Mouse (Mus musculus) heart, postnatal 0 days (tissue): ENCODE results near the gene Ptpn11. TPM values are rescaled to one million over a fixed set of nuclear protein-coding genes. Genes with fewer than 3 reads are reported as not detected.
A peak's percentile ranks its signal among the peaks of the same experiment; 100 is the strongest.

ENCODE experiments used
- ATAC-seq: fragments of 200-750 bp; cut with Nextera tagmentation; 2 replicates; pipeline ENCODE4 v1.8.0; 2017; ENCODE audit warnings: low read depth, moderate number of reproducible peaks, moderate library complexity; ENCODE audit not compliant: insufficient read depth
- DNase-seq: peaks from one replicate; pipeline ENCODE4 v3.0.0-alpha.2; 2016; ENCODE audit warnings: low spot score
- H3K27ac ChIP-seq: fragments of 300-500 bp; sonication (generic); 2 replicates; pipeline ENCODE4 v1.5.1; 2014; ENCODE audit warnings: low read depth, mild to moderate bottlenecking
- H3K27me3 ChIP-seq: fragments of 300-500 bp; sonication (generic); 2 replicates; pipeline ENCODE4 v1.6.1; 2014; ENCODE audit warnings: low read length, mixed read lengths; ENCODE audit not compliant: control insufficient read depth, insufficient read depth
- H3K36me3 ChIP-seq: fragments of 300-500 bp; sonication (generic); replicated peaks from 2 replicates; pipeline ENCODE4 v1.6.1; 2014; ENCODE audit warnings: low read length, mixed read lengths; ENCODE audit not compliant: control insufficient read depth, insufficient read depth
- H3K4me1 ChIP-seq: fragments of 300-500 bp; sonication (generic); 2 replicates; pipeline ENCODE4 v1.6.1; 2014; ENCODE audit warnings: antibody characterized with exemption; ENCODE audit not compliant: control insufficient read depth, insufficient read depth
- H3K4me2 ChIP-seq: fragments of 300-500 bp; sonication (generic); 2 replicates; pipeline ENCODE4 v1.6.1; 2014; ENCODE audit warnings: low read depth, mild to moderate bottlenecking, low read length, moderate library complexity
- H3K4me3 ChIP-seq: fragments of 300-500 bp; sonication (generic); 2 replicates; pipeline ENCODE4 v1.5.1; 2014; ENCODE audit warnings: low read depth, low read length
- H3K9ac ChIP-seq: fragments of 300-500 bp; sonication (generic); replicated peaks from 2 replicates; pipeline ENCODE4 v1.6.1; 2014; ENCODE audit warnings: low read depth, low read length, mixed read lengths
- H3K9me3 ChIP-seq: fragments of 300-500 bp; sonication (generic); replicated peaks from 2 replicates; pipeline ENCODE4 v1.6.1; 2016; ENCODE audit warnings: low read length; ENCODE audit not compliant: control insufficient read depth
- CTCF ChIP-seq: IDR thresholded peaks from 2 replicates; pipeline ENCODE4 v1.5.1; 2016; ENCODE audit warnings: antibody characterized with exemption, control low read depth, low read depth
- EP300 ChIP-seq: IDR thresholded peaks from 2 replicates; pipeline ENCODE4 v1.6.1; 2016; ENCODE audit warnings: antibody characterized with exemption, low read depth
- WGBS: fragments of 180-500 bp; shearing (Covaris S2); extraction: QIAGEN DNeasy Blood & Tissue Kit; methylation state at CpG from one replicate; pipeline ENCODE4 v1.1.7; 2014; 5-methylcytosine and 5-hydroxymethylcytosine counted together
- polyA plus RNA-seq: library from polyadenylated mRNA; unstranded; fragments of >200 nt; fragmentation: Nextera tagmentation; extraction: Ambion mirVana; gene quantifications from 2 replicates; pipeline ENCODE4 v1.2.1, GENCODE M21; 2015
- total RNA-seq: library from RNA; depleted of rRNA; stranded (reverse); fragments of >200 nt; gene quantifications from 2 replicates; pipeline ENCODE4 v1.2.3, GENCODE M21; 2014; ENCODE audit warnings: low replicate concordance

Ptpn11 gene
- total and polyA plus RNA-seq, 2 experiments from 2014 or later: 24.7 to 45.5 TPM

GRCm38 (mm10) chr5:121196764-121197163 lies 5.6 kb upstream of the Ptpn11 start:
- Histone ChIP-seq H3K4me2 (no peak overlapping the region), H3K9me3 (no peaks in the 10 kb centered on the region), H3K4me1 (no peaks in the 10 kb centered on the region), H3K27ac (no peak overlapping the region), H3K27me3 (no peaks in the 10 kb centered on the region), H3K9ac (no peak overlapping the region), H3K36me3 (no peaks in the 10 kb centered on the region), H3K4me3 (no peak overlapping the region)
- 30% methylated on average over 5 of the region's 5 CpGs for whole genome bisulfite sequencing
- ATAC-seq (no peak), DNase-seq (no peak)
- TF ChIP-seq EP300 (no peak), CTCF (no peak)

- Histone ChIP-seq H3K4me1 (peaks cover 10% of the 10 kb centered on the region), H3K9me3 (no peaks in the 10 kb centered on the region), H3K4me3 (no peak overlapping the region), H3K9ac (no peak overlapping the region), H3K4me2 (no peak overlapping the region), H3K27me3 (no peaks in the 10 kb centered on the region), H3K27ac (no peak overlapping the region), H3K36me3 (no peaks in the 10 kb centered on the region)
- no peak for TF ChIP-seq CTCF
- no peak for TF ChIP-seq EP300
- no peak for DNase-seq
- 20% methylated on average over 1 of the region's 1 CpGs for WGBS
- ATAC-seq: no peak
These were observed 3.0 kb upstream of the Ptpn11 start for GRCm38 (mm10) chr5:121194173-121194572.

- 9% methylated on average over 17 of the region's 17 CpGs for WGBS
- H3K9ac ChIP-seq: peak overlapping the region; percentile 96
- H3K27me3 ChIP-seq: no peaks in the 10 kb centered on the region
- DNase-seq (no peak), ATAC-seq (peak; percentile 0; the same call in 1 of the 2 replicates)
- peak overlapping the region; percentile 95 for H3K27ac ChIP-seq
- peak overlapping the region; percentile 73 for H3K4me2 ChIP-seq
- H3K4me3 ChIP-seq: peak overlapping the region; percentile 93
- H3K9me3 ChIP-seq: no peaks in the 10 kb centered on the region
- TF ChIP-seq CTCF (no peak), EP300 (no peak)
- no peaks in the 10 kb centered on the region for H3K36me3 ChIP-seq
- peaks cover 34% of the 10 kb centered on the region for H3K4me1 ChIP-seq
These were observed 348 bp upstream of the Ptpn11 start for GRCm38 (mm10) chr5:121191584-121191906.

- Histone ChIP-seq H3K27ac (peak overlapping the region; percentile 95), H3K4me3 (peak overlapping the region; percentile 93), H3K4me1 (peaks cover 45% of the 10 kb centered on the region), H3K27me3 (no peaks in the 10 kb centered on the region), H3K9me3 (no peaks in the 10 kb centered on the region), H3K9ac (peak overlapping the region; percentile 96), H3K4me2 (peak overlapping the region; percentile 73), H3K36me3 (no peaks in the 10 kb centered on the region)
- 23% methylated on average over 21 of the region's 21 CpGs for WGBS
- no peak for DNase-seq
- no peak for ATAC-seq
- TF ChIP-seq EP300: no peak
- no peak for TF ChIP-seq CTCF
These were observed 874 bp downstream of the Ptpn11 start for GRCm38 (mm10) chr5:121190210-121190835.

GRCm38 (mm10) chr5:121189182-121189581 lies 2.0 kb downstream of the Ptpn11 start:
- Histone ChIP-seq H3K36me3 (no peaks in the 10 kb centered on the region), H3K4me3 (no peak overlapping the region), H3K4me1 (peaks cover 57% of the 10 kb centered on the region), H3K27me3 (no peaks in the 10 kb centered on the region), H3K9ac (no peak overlapping the region), H3K4me2 (peak overlapping the region; percentile 47), H3K27ac (peak overlapping the region; percentile 14; the same call in 1 of the 2 replicates), H3K9me3 (no peaks in the 10 kb centered on the region)
- TF ChIP-seq EP300 (no peak), CTCF (no peak)
- ATAC-seq (no peak), DNase-seq (no peak)
- 60% methylated on average over 9 of the region's 9 CpGs for WGBS

GRCm38 (mm10) chr5:121188265-121188664 lies 2.9 kb downstream of the Ptpn11 start:
- Histone ChIP-seq H3K4me2 (peak overlapping the region; percentile 47), H3K4me1 (peaks cover 59% of the 10 kb centered on the region), H3K27me3 (no peaks in the 10 kb centered on the region), H3K36me3 (no peaks in the 10 kb centered on the region), H3K4me3 (no peak overlapping the region; the same call in 1 of the 2 replicates), H3K9ac (peak overlapping the region; percentile 34; the same call in 1 of the 2 replicates), H3K9me3 (no peaks in the 10 kb centered on the region), H3K27ac (peak overlapping the region; percentile 83)
- ATAC-seq (no peak), DNase-seq (no peak)
- 83% methylated on average over 9 of the region's 9 CpGs for WGBS
- no peak for TF ChIP-seq CTCF
- TF ChIP-seq EP300: no peak
